Mouse (Mus musculus): Measurements from ENCODE around the gene Sema3c.
"Not testable (repeated sequence)": the region's sequence is repeated elsewhere in the genome, so short reads cannot be mapped to it uniquely, and the experiment has no call there.

Sema3c gene

DNA sequence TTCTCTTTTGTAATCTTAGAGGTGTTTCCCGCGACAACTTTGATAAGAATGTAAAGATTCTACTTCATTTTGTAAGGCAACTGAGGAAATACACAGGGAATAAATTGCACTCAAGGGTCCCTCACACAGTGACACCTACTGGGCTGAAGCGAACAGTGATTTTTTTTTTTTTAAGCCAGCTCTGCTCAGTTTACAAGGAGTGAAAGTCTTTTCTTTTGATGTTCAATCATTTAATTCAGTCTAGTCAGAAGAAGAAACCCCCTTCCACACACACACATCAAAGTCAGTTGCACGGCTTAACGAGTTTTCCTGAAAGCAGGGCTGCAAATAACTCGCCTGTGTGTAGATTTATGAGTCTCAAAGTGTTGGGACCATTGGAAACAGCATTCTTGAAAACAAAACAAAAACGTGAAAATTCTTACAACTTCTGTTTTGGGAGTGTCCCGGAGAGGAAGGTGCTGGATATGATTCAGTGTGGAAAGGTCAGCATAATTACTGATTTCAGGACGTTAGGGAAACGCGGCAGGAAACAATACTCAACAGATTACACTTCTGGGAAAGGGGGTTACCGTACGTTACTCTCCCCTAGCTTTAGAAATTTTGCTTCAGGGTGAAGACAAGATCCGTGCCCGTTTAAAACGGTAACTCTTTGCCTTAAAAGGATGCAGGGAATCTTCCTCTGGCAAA lies at the start of gene Sema3c:
Gene Sema3c, plus strand, starts transcription at position 588 of the 687 bp plus-strand sequence.
- DNase-seq = no peak

DNA sequence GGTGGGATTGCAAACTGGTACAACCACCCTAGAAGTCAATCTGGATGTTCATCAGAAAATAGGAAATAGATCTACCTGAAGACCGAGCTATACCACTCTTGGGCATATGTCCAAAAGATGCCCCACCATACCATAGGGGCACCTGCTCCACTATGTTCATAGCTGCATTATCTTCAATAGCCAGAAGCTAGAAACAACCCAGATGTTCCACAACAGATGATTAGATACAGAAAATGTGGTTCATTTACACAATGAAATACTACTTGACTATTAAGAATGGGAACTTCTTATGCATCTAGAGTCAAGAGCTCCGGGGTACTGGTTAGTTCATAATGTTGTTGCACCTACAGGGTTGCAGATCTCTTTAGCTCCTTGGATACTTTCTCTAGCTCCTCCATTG lies 42.9 kb upstream of the Sema3c start:
- DNase-seq = not testable (repeated sequence)

DNA sequence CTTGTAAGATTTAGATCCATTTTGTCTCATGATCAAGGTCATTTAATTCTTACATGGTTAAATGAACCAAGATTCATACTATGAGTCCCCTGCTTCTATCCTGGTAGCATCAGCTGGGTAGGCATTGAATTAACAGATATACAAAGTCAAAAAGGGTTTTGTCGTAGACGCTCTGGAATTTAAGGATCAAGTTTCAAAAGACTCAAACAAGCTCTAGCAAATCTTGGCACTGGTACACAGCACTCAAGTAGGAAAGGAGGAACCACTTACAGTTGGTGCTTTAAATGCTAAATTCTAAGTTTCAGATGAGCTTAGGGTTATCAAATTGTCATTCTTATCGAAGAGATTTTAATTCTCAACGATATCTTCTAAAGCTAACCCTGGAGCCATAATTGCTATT lies 30.9 kb upstream of the Sema3c start:
- DNase-seq = no peak

GRCm38 (mm10) chr5:17544904-17545449 lies 29.1 kb upstream of the Sema3c start:
- DNase-seq = no peak

DNA sequence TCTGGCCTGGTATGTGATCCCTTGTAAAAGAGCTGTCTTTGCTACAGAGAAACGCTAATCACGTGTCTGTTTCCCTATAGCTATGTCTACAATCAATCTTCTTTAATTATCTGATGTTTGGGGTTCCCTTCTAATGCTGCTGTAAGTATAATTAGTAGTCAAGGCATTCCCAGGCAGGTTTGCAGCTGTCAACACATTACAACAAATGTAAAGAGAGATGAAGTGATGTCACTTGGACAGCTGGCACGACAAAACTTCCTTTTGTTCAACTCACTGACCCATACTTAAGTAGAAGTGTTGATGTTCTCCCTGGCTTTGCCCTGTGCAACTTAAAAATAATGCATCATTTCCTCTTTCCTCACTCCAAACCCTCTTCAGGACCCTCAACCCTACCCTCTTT lies 22.4 kb upstream of the Sema3c start:
- no peak for DNase-seq

DNA sequence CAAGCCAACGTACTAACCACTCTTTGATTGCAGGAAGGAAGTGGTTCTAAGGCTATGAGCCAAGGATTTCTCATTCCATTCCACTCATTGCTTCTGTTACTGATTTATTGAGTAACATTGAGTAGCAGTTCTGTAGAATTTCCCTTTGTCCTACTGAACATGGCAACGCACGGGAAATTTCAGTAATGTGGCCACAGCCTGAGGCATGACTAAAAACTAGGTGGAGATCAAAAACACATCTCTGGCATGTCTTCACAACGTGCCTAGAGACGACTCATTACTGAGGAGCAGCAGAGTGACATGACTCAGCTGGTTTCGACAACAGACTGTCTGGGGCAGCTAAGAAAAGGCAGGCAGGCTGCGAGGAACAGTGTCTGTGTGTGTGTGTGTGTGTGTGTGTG lies 18.0 kb upstream of the Sema3c start:
- no peak for DNase-seq

DNA sequence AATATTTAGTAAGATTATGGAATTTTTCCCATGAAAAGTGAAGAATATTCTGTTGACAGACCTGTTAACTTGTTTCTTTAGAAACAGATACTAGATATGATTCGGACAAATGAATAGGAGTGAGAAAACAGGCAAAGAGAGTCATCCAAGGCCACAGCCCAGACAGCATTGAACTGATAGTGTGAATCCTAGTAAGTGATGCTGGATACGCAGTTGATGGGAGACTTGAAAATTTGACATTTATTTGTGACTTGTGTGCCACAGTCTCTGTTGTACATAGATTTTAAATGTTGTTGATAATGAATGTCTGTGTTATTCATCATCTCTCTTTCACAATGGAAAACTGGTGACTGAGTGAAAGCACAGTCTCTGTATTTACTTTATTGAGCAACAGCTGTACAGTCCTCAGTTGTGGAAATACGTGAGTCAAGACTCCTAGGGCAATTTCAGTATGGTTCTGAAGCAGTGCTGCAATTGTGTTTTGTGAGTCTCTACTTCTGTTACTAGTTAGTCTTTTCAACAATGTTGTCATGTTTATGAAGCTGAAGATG lies 17.3 kb upstream of the Sema3c start:
- DNase-seq = no peak

- DNase-seq = no peak
These were observed 2.5 kb upstream of the Sema3c start for GRCm38 (mm10) chr5:17571571-17571970.

GRCm38 (mm10) chr5:17574413-17575182 lies 517 bp downstream of the Sema3c start:
- DNase-seq = peak; percentile 35 to 50

DNA sequence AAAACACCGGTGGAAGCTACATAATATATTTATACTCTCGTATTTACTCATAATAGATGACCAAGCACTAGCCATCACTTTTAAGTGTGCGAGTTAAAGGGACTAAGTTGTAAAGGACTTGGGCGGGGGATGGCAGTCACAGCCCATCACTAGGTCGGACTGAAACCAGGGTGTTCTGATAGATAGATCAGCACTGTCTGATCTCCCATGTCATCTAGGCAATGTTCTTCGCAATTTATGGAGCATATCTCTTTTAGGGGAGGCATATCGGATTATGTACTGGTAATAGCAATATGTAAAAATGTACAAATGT lies 1.1 kb downstream of the Sema3c start:
- no peak for DNase-seq

DNA sequence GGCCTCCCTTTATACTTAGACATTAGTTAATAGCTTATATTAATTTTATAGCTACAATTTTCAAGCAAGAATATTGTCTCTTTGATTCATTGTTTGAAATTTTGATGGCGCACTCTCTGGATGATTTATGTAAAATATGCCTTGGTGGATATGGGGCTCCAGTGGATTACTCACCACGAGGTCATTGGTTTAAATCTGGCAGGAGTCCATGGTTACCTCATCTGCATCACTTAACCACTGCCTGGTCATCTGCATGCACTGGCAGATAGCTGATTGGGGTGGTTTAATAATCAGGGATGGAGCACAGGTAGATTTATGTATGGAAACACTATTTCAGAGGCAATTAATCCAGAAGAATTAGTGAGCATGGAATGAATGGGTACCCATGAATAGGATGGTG lies 2.0 kb downstream of the Sema3c start:
- no peak for DNase-seq

- no peak for DNase-seq
These were observed 8.0 kb downstream of the Sema3c start for GRCm38 (mm10) chr5:17582047-17582515.

DNA sequence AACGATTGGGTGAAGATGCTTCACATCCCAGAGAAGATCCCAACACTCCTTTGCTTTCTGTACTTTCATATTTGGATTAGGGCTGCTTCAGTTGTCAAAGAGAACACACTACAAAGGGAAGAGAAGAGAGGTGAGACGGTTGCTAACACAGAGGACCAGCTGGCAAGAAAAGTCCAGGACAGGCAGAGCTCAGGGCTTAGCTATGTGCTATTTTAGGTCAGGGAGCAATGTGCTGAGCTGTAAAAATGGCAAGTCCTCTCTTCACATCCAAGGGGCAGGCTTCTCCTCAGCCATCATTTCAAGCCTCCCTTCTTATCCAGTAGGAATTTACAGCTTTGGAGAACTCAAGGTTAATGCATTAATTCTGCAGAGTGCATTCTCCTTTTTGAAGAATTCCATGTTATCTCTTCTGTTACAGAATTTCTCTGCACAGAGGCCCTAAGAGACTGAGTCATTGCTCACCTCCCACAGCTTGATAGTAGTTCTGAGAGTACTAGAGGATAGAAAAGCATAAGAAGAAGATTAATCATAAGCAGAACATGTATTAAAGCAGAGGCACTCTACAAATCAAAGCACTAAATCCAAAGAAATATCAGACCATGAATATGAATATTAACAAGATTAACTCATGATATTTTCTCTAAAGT lies 10.3 kb downstream of the Sema3c start:
- DNase-seq = no peak

GRCm38 (mm10) chr5:17586518-17587210 lies 12.6 kb downstream of the Sema3c start:
- DNase-seq = no peak

DNA sequence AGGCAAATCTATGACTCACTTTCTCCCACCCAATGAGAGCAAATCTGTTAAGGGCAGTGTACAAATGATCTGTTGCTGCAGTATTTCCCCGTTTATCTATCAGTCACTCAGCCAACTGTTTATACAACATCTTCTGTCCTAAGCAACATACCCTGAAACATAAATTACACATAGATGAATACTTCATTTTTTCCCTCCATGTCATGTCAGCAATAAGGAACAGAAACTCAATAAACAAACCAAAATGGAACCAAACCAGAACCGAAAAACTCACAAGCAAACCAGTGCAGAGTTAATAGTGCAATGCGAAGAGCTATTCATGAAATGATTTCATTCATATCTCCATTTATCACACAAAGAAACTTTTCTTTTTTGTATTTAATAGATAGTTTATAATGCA lies 17.8 kb downstream of the Sema3c start:
- no peak for DNase-seq

- no peak for DNase-seq
These were observed 27.6 kb downstream of the Sema3c start for GRCm38 (mm10) chr5:17601700-17602099.

- no peak for DNase-seq
These were observed 46.5 kb downstream of the Sema3c start for GRCm38 (mm10) chr5:17620619-17621018.

DNA sequence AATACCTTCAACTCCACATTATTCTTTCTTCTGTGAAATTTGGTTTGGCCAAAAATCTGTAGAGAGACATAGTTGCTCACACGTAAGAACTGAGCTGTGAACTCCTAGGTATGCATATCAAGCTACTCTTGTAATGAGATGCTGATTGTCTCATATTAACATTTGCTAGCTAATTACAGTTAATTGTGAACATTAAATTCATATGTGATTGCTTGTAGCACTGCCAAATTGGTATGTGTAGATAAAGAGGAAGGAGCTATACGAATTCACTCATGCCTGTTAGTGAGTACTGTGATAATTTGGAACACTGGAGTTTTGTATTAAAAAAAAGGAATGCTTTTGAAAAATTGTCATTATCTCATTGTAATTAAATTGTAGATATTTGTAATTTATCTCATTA lies 48.5 kb downstream of the Sema3c start:
- no peak for DNase-seq

- DNase-seq = no peak
These were observed 54.5 kb downstream of the Sema3c start for GRCm38 (mm10) chr5:17628606-17629005.

DNA sequence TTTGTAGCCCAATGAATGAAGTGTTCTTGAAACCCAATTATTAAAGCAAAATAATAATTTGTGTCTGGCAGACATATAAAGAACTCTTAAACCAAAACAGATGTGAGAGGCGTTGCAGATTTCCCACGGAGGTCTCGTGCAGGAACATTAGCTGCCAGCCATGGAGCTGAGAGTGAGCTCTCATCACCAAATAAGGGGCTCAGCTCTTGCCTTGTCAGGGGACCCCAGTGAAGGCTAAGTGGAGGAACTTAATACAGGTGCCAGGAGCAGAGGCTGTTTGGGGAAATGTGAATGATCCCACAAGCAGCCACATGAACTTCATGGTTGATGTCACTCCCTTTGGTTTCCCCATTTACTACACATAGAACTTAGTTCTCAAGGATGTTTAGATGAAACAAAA lies 55.5 kb downstream of the Sema3c start:
- no peak for DNase-seq

- no peak for DNase-seq
These were observed 65.4 kb downstream of the Sema3c start for GRCm38 (mm10) chr5:17639519-17639918.

GRCm38 (mm10) chr5:17647643-17648226 lies 73.7 kb downstream of the Sema3c start:
- DNase-seq = no peak

Measured in cerebellum, postnatal 25 days (tissue).